Mouse (Mus musculus) B cell, adult 2 months (primary cell): ENCODE measurements around the gene H2-T23.

Source experiments
- DNase-seq, 2 experiments: peaks; one replicate each; pipeline ENCODE4 v3.0.0; 2022

H2-T23 gene

GRCm38 (mm10) chr17:35980363-35980754 lies 52.3 kb downstream of the H2-T23 start:
- DNase-seq = no peak
